Mouse (Mus musculus) thymus, adult 2 months (tissue): ENCODE results near the gene Rnf212b. TPM values are rescaled to one million over a fixed set of nuclear protein-coding genes. Genes with fewer than 3 reads are reported as not detected.

Experiments used
- DNase-seq: peaks from one replicate; pipeline ENCODE4 v3.0.0; 2021
- H3K27ac ChIP-seq: fragments of 200-500 bp; 2 replicates; pipeline ENCODE4 v1.5.1; 2012; ENCODE audit warnings: low read length, control low read depth; ENCODE audit not compliant: control insufficient read depth, insufficient read depth
- H3K27me3 ChIP-seq: fragments of 200-500 bp; 2 replicates; pipeline ENCODE4 v1.6.1; 2012; ENCODE audit warnings: mild to moderate bottlenecking, low read length, moderate library complexity, mixed read lengths; ENCODE audit not compliant: control insufficient read depth, insufficient read depth
- H3K36me3 ChIP-seq: fragments of 200-500 bp; 2 replicates; pipeline ENCODE4 v1.6.1; 2012; ENCODE audit warnings: mild to moderate bottlenecking, low read length, moderate library complexity; ENCODE audit not compliant: control insufficient read depth, insufficient read depth
- H3K4me1 ChIP-seq: fragments of 200-500 bp; replicated peaks from 2 replicates; pipeline ENCODE4 v1.6.1; 2012; ENCODE audit warnings: low read length; ENCODE audit not compliant: control insufficient read depth, insufficient read depth
- H3K4me3 ChIP-seq: fragments of 200-500 bp; 2 replicates; pipeline ENCODE4 v1.5.1; 2012; ENCODE audit warnings: mild to moderate bottlenecking, low read length, control low read depth, moderate library complexity; ENCODE audit not compliant: control insufficient read depth, insufficient read depth
- CTCF ChIP-seq: fragments of 200-500 bp; IDR thresholded peaks from 2 replicates; pipeline ENCODE4 v1.5.1; 2012; ENCODE audit warnings: mild to moderate bottlenecking, control low read depth, low read length, moderate library complexity, borderline replicate concordance; ENCODE audit not compliant: control insufficient read depth, poor library complexity, insufficient read depth; ENCODE audit errors: extremely low read depth
- POLR2A ChIP-seq: fragments of 200-500 bp; IDR thresholded peaks from 2 replicates; pipeline ENCODE4 v1.6.1; 2012; ENCODE audit warnings: mild to moderate bottlenecking, low read length, control low read depth, moderate library complexity; ENCODE audit not compliant: control insufficient read depth, poor library complexity, insufficient read depth; ENCODE audit errors: extremely low read depth
- WGBS: fragments of 180-500 bp; shearing (Covaris S2); methylation state at CpG from one replicate; pipeline ENCODE4 v1.1.7; 2018; 5-methylcytosine and 5-hydroxymethylcytosine counted together
- polyA plus RNA-seq: library from polyadenylated mRNA; depleted of rRNA; stranded (reverse); fragments of >200 nt; gene quantifications from 2 replicates; pipeline ENCODE4 v1.2.3, GENCODE M21; 2012

Gene Rnf212b
- polyA plus RNA-seq, 1 experiment = 0.15 TPM

GRCm38 (mm10) chr14:54793894-54794830 lies 19.8 kb upstream of the Rnf212b start:
- H3K27me3 ChIP-seq = no peaks in the 10 kb centered on the region
- TF ChIP-seq POLR2A = no peak
- no peak for TF ChIP-seq CTCF
- no peak for DNase-seq
- no peak overlapping the region for H3K27ac ChIP-seq
- no peaks in the 10 kb centered on the region for H3K4me1 ChIP-seq
- H3K4me3 ChIP-seq = no peak overlapping the region
- H3K36me3 ChIP-seq = no peaks in the 10 kb centered on the region
- 91% methylated on average over 8 of the region's 8 CpGs for WGBS

GRCm38 (mm10) chr14:54795901-54796300 lies 18.0 kb upstream of the Rnf212b start:
- H3K27me3 ChIP-seq = no peaks in the 10 kb centered on the region
- TF ChIP-seq CTCF = no peak
- no peak for TF ChIP-seq POLR2A
- DNase-seq = no peak
- no peak overlapping the region for H3K27ac ChIP-seq
- no peak overlapping the region for H3K4me3 ChIP-seq
- no peaks in the 10 kb centered on the region for H3K4me1 ChIP-seq
- no peaks in the 10 kb centered on the region for H3K36me3 ChIP-seq
- 100% methylated on average over 1 of the region's 1 CpGs for WGBS

GRCm38 (mm10) chr14:54796760-54797159 lies 17.2 kb upstream of the Rnf212b start:
- Histone ChIP-seq H3K27me3 (no peaks in the 10 kb centered on the region), H3K27ac (no peak overlapping the region), H3K4me3 (no peak overlapping the region), H3K4me1 (no peaks in the 10 kb centered on the region), H3K36me3 (no peaks in the 10 kb centered on the region)
- no peak for TF ChIP-seq CTCF
- no peak for TF ChIP-seq POLR2A
- no peak for DNase-seq
- 94% methylated on average over 15 of the region's 15 CpGs for WGBS

- no peak for DNase-seq
- TF ChIP-seq POLR2A = no peak
- no peak for TF ChIP-seq CTCF
- WGBS = 79% methylated on average over 10 of the region's 10 CpGs
- H3K27ac ChIP-seq = no peak overlapping the region
- no peaks in the 10 kb centered on the region; the same call in 1 of the 2 replicates for H3K4me1 ChIP-seq
- no peaks in the 10 kb centered on the region for H3K36me3 ChIP-seq
- H3K4me3 ChIP-seq = no peak overlapping the region
- no peaks in the 10 kb centered on the region for H3K27me3 ChIP-seq
Observed at GRCm38 (mm10) chr14:54799686-54800085, 14.3 kb upstream of the Rnf212b start.

- Histone ChIP-seq H3K27me3 (no peaks in the 10 kb centered on the region), H3K27ac (no peak overlapping the region), H3K36me3 (no peaks in the 10 kb centered on the region), H3K4me3 (no peak overlapping the region), H3K4me1 (no peaks in the 10 kb centered on the region; the same call in 1 of the 2 replicates)
- no peak for DNase-seq
- WGBS = 27% methylated on average over 4 of the region's 4 CpGs
- no peak for TF ChIP-seq CTCF
- TF ChIP-seq POLR2A = no peak
Observed at GRCm38 (mm10) chr14:54802428-54802827, 11.5 kb upstream of the Rnf212b start.

- 88% methylated on average over 4 of the region's 4 CpGs for WGBS
- Histone ChIP-seq H3K27me3 (no peaks in the 10 kb centered on the region), H3K4me1 (no peaks in the 10 kb centered on the region; the same call in 1 of the 2 replicates), H3K4me3 (no peak overlapping the region), H3K27ac (no peak overlapping the region), H3K36me3 (no peaks in the 10 kb centered on the region)
- no peak for DNase-seq
- TF ChIP-seq CTCF = no peak
- TF ChIP-seq POLR2A = no peak
Observed at GRCm38 (mm10) chr14:54806124-54806523, 7.8 kb upstream of the Rnf212b start.
